Mouse (Mus musculus) myocyte (in vitro differentiated cells): Measurements from ENCODE around the gene Cep152. TPM values are rescaled to one million over a fixed set of nuclear protein-coding genes. Genes with fewer than 3 reads are reported as not detected.

Experiments used
- H3K27me3 ChIP-seq: one replicate; pipeline ENCODE4 v1.6.1; 2011; ENCODE audit not compliant: control insufficient read depth, insufficient read depth, insufficient read length
- H3K36me3 ChIP-seq: one replicate; pipeline ENCODE4 v1.6.1; 2011; ENCODE audit not compliant: control insufficient read depth, insufficient read depth
- H3K4me2 ChIP-seq: one replicate; pipeline ENCODE4 v1.6.1; 2011; ENCODE audit warnings: low read depth, control low read depth
- H3K4me3 ChIP-seq: one replicate; pipeline ENCODE4 v1.5.1; 2011; ENCODE audit warnings: mild to moderate bottlenecking, control low read depth, moderate library complexity
- H3K79me2 ChIP-seq: one replicate; pipeline ENCODE4 v1.6.1; 2011; ENCODE audit not compliant: control insufficient read depth, insufficient read depth
- H3ac ChIP-seq: one replicate; pipeline ENCODE4 v1.6.1; 2011; ENCODE audit not compliant: control insufficient read depth, insufficient read length
- CEBPB ChIP-seq: IDR thresholded peaks from 2 replicates; pipeline ENCODE4 v1.6.1; 2011; ENCODE audit warnings: mild to moderate bottlenecking, moderate library complexity; ENCODE audit not compliant: poor library complexity, insufficient read depth, severe bottlenecking
- E2F4 ChIP-seq: IDR thresholded peaks from one replicate; pipeline ENCODE4 v1.6.1; 2011; ENCODE audit warnings: mild to moderate bottlenecking, control low read depth, moderate library complexity; ENCODE audit not compliant: insufficient read depth
- MAX ChIP-seq: IDR thresholded peaks from one replicate; pipeline ENCODE4 v1.6.1; 2011; ENCODE audit warnings: low read depth, mild to moderate bottlenecking, control low read depth
- MYOD1 ChIP-seq, 3 experiments: IDR thresholded peaks; one replicate each; pipeline ENCODE4 v1.6.1; 2011; ENCODE audit warnings: control low read depth in 2 of 3, low read depth in 2 of 3, mild to moderate bottlenecking in 2 of 3, moderate library complexity in 1 of 3; ENCODE audit not compliant: insufficient read length in 2 of 3, control insufficient read depth in 1 of 3
- MYOG ChIP-seq, 3 experiments: IDR thresholded peaks; one replicate each; pipeline ENCODE4 v1.6.1; 2011; ENCODE audit warnings: control low read depth in 2 of 3, low read depth in 2 of 3, mild to moderate bottlenecking in 2 of 3; ENCODE audit not compliant: insufficient read length in 2 of 3, control insufficient read depth in 1 of 3, insufficient read depth in 1 of 3
- POLR2A ChIP-seq: IDR thresholded peaks from one replicate; pipeline ENCODE4 v1.6.1; 2011; ENCODE audit warnings: low read depth, mild to moderate bottlenecking, control low read depth, moderate library complexity; ENCODE audit not compliant: insufficient read length
- POLR2AphosphoS2 ChIP-seq: IDR thresholded peaks from one replicate; pipeline ENCODE4 v1.6.1; 2011; ENCODE audit warnings: low read depth, control low read depth; ENCODE audit not compliant: insufficient read length
- REST ChIP-seq: IDR thresholded peaks from one replicate; pipeline ENCODE4 v1.6.1; 2011; ENCODE audit warnings: mild to moderate bottlenecking, control low read depth, moderate library complexity; ENCODE audit not compliant: insufficient read depth, insufficient read length
- SRF ChIP-seq: IDR thresholded peaks from one replicate; pipeline ENCODE4 v1.6.1; 2011; ENCODE audit warnings: low read depth; ENCODE audit not compliant: control insufficient read depth, insufficient read length
- TCF12 ChIP-seq: IDR thresholded peaks from one replicate; pipeline ENCODE4 v1.6.1; 2011; ENCODE audit warnings: mild to moderate bottlenecking, control low read depth; ENCODE audit not compliant: poor library complexity, insufficient read depth, severe bottlenecking
- TCF3 ChIP-seq: IDR thresholded peaks from one replicate; pipeline ENCODE4 v1.6.1; 2011; ENCODE audit warnings: low read depth, control low read depth; ENCODE audit not compliant: insufficient read length
- USF1 ChIP-seq: IDR thresholded peaks from one replicate; pipeline ENCODE4 v1.6.1; 2011; ENCODE audit warnings: low read depth, mild to moderate bottlenecking, control low read depth, moderate library complexity
- polyA plus RNA-seq: library from polyadenylated mRNA; unstranded; fragments of >200 nt; fragmentation: generic; extraction: Trizol; gene quantifications from one replicate; pipeline ENCODE4 v1.2.1, GENCODE M21; 2012; ENCODE audit warnings: missing spikeins

Gene Cep152
- polyA plus RNA-seq, 1 experiment, result 0.80 TPM

DNA sequence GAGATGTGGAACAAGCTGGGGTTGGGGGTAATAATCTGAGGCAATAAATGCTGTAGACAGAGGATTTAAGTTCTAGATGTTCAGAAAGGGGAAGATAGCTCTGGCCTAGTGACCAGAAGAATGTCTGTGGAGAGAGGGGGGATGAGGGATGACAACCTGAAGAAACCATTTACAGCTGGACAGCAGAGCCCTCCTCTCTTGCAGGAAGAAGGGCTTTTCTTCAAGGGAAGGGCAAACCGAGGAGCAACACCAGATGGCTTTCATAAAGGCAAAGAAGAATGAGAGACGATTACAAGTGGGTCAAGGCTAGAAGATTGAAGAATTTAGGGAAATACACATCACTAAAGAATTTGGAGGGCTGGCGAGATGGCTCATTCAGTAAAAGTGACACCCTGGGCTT, 110.5 kb downstream of the Cep152 start:
- Histone ChIP-seq H3ac (no peak overlapping the region), H3K36me3 (no peaks in the 10 kb centered on the region), H3K27me3 (no peaks in the 10 kb centered on the region), H3K4me3 (no peak overlapping the region), H3K4me2 (no peak overlapping the region), H3K79me2 (no peaks in the 10 kb centered on the region)
- TF ChIP-seq TCF12 (no peak), USF1 (no peak), MYOG (IDR thresholded peaks at IDR 0.05; ENCODE audit: control insufficient read depth in 1 of 3, insufficient read depth in 1 of 3, insufficient read length in 2 of 3, low read depth in 2 of 3) (no peak), SRF (no peak), MAX (no peak), TCF3 (no peak), MYOD1 (IDR thresholded peaks at IDR 0.05; ENCODE audit: control insufficient read depth in 1 of 3, insufficient read length in 2 of 3, low read depth in 2 of 3) (no peak), POLR2AphosphoS2 (no peak), REST (no peak), CEBPB (no peak), POLR2A (no peak), E2F4 (no peak)

Other genes starting within 250 kb of the Cep152 start
- 0.37 TPM for gene Gm9913, start 120.0 kb downstream of the Cep152 start, polyA plus RNA-seq
- 125 TPM for gene Fbn1, start 117.1 kb downstream of the Cep152 start, polyA plus RNA-seq
- 24.6 TPM for gene Eid1, start 48.0 kb upstream of the Cep152 start, polyA plus RNA-seq
- gene Shc4, start 99.0 kb upstream of the Cep152 start, polyA plus RNA-seq, result 0.49 TPM
- gene Secisbp2l, start 157.8 kb upstream of the Cep152 start, polyA plus RNA-seq, result 8.4 TPM
- gene Galk2, start 234.0 kb upstream of the Cep152 start, polyA plus RNA-seq, result 17.8 TPM
- gene Cops2, start 234.0 kb upstream of the Cep152 start, polyA plus RNA-seq, result 59.0 TPM